7 mouse cellular contexts compared by ENCODE assay signal in genomic region chr16:13359405-13359858, GRCm38 (mm10).
A peak's percentile ranks its signal among the peaks of the same experiment; 100 is the strongest.
DNase-seq lines count a peak whose midpoint lies in the region; ATAC-seq and TF ChIP-seq lines count a peak whose summit lies in the region.

No protein-coding gene starts in this region.

- H3ac ChIP-seq in myocyte (ENCODE audit: control insufficient read depth, insufficient read length): no peak overlapping the region

- H3K79me2 ChIP-seq in myocyte (ENCODE audit: control insufficient read depth, insufficient read depth): no peaks in the 10 kb centered on the region

- no peaks in the 10 kb centered on the region for H3K27me3 ChIP-seq in hindbrain, postnatal 0 days (ENCODE audit: insufficient read depth, low read length)
- H3K27me3 ChIP-seq in myocyte (ENCODE audit: control insufficient read depth, insufficient read depth, insufficient read length): no peaks in the 10 kb centered on the region

- TF ChIP-seq CTCF in hindbrain, postnatal 0 days (IDR thresholded peaks at IDR 0.05; ENCODE audit: low read depth): no peak

- ATAC-seq in granulocyte monocyte progenitor cell, adult 5-6 weeks (replicated peaks; ENCODE audit: poor library complexity, severe bottlenecking): peak; percentile 14; the same call in 1 of the 2 replicates
- no peak for ATAC-seq in hindbrain, postnatal 0 days

- H3K4me1 ChIP-seq in hindbrain, postnatal 0 days (ENCODE audit: insufficient read depth, low read length): peaks cover 5% of the 10 kb centered on the region; the same call in 1 of the 2 replicates

- no peak for TF ChIP-seq POLR2A in myocyte (IDR thresholded peaks at IDR 0.05; ENCODE audit: insufficient read length, low read depth)

- H3K4me3 ChIP-seq in hindbrain, postnatal 0 days (ENCODE audit: low read length): peak overlapping the region; percentile 29
- H3K4me3 ChIP-seq in myocyte: no peak overlapping the region

- peak overlapping the region; percentile 61 for H3K4me2 ChIP-seq in hindbrain, postnatal 0 days (ENCODE audit: low read depth, low read length)
- H3K4me2 ChIP-seq in myocyte (ENCODE audit: low read depth): peak overlapping the region; percentile 20

- WGBS in hindbrain, postnatal 0 days: 47% methylated on average over 9 of the region's 9 CpGs

- no peaks in the 10 kb centered on the region for H3K36me3 ChIP-seq in hindbrain, postnatal 0 days (ENCODE audit: insufficient read depth, low read length)
- no peaks in the 10 kb centered on the region for H3K36me3 ChIP-seq in myocyte (ENCODE audit: control insufficient read depth, insufficient read depth)

- H3K9ac ChIP-seq in hindbrain, postnatal 0 days (replicated peaks; ENCODE audit: low read length): peak overlapping the region; percentile 43; the same call in 1 of the 2 replicates

- peak overlapping the region; percentile 67 for H3K27ac ChIP-seq in hindbrain, postnatal 0 days

- peak; percentile 28 to 36 for DNase-seq in layer of hippocampus, postnatal 10 days (ENCODE audit: low spot score in 2 of 2)
- no peak for DNase-seq in layer of hippocampus, adult 8-10 months (ENCODE audit: low spot score in 2 of 2)
- peak; percentile 20 for DNase-seq in hindbrain, postnatal 0 days (ENCODE audit: low spot score)
- DNase-seq in Muller cell, postnatal 12 days (ENCODE audit: inconsistent ontology term): no peak
- DNase-seq in urinary bladder, adult 2 months (ENCODE audit: low spot score): no peak

- no peaks in the 10 kb centered on the region for H3K9me3 ChIP-seq in hindbrain, postnatal 0 days (ENCODE audit: low read length)

TF ChIP-seq in myocyte, 11 proteins besides CTCF, POLR2A, EP300 and RAD21:
- TF ChIP-seq TCF3 (IDR thresholded peaks at IDR 0.05; ENCODE audit: insufficient read length, low read depth): no peak
- no peak for TF ChIP-seq E2F4 (IDR thresholded peaks at IDR 0.05; ENCODE audit: insufficient read depth)
- no peak for TF ChIP-seq REST (IDR thresholded peaks at IDR 0.05; ENCODE audit: insufficient read depth, insufficient read length)
- no peak for TF ChIP-seq MYOG (IDR thresholded peaks at IDR 0.05; ENCODE audit: control insufficient read depth in 1 of 3, insufficient read depth in 1 of 3, insufficient read length in 2 of 3, low read depth in 2 of 3)
- TF ChIP-seq TCF12 (IDR thresholded peaks at IDR 0.05; ENCODE audit: insufficient read depth, poor library complexity, severe bottlenecking): no peak
- no peak for TF ChIP-seq USF1 (IDR thresholded peaks at IDR 0.05; ENCODE audit: low read depth)
- TF ChIP-seq MYOD1 (IDR thresholded peaks at IDR 0.05; ENCODE audit: control insufficient read depth in 1 of 3, insufficient read length in 2 of 3, low read depth in 2 of 3): no peak
- TF ChIP-seq CEBPB (IDR thresholded peaks at IDR 0.05; ENCODE audit: insufficient read depth, poor library complexity, severe bottlenecking): no peak
- TF ChIP-seq MAX (IDR thresholded peaks at IDR 0.05; ENCODE audit: low read depth): no peak
- no peak for TF ChIP-seq POLR2AphosphoS2 (IDR thresholded peaks at IDR 0.05; ENCODE audit: insufficient read length, low read depth)
- TF ChIP-seq SRF (IDR thresholded peaks at IDR 0.05; ENCODE audit: control insufficient read depth, insufficient read length, low read depth): no peak
TF ChIP-seq in myocyte: peak in this region for 0.

Comparison
In these comparisons a context has a peak if more than half of its experiments do, and no peak if none do; other contexts are left out.
1. DNase-seq: peak in layer of hippocampus, postnatal 10 days (2 of 2) and hindbrain, postnatal 0 days (single experiment); none in layer of hippocampus, adult 8-10 months (0 of 2), Muller cell, postnatal 12 days (single experiment) and urinary bladder, adult 2 months (single experiment).